Mouse (Mus musculus) adrenal gland, postnatal 25 days (tissue): ENCODE data around the gene Phyhipl. TPM values are rescaled to one million over a fixed set of nuclear protein-coding genes. Genes with fewer than 3 reads are reported as not detected.

Experiments used
- DNase-seq: peaks from one replicate; pipeline ENCODE4 v3.0.0; 2021; ENCODE audit warnings: mixed read lengths
- total RNA-seq: library from RNA; stranded (reverse); gene quantifications from 2 replicates; pipeline ENCODE4 v1.2.3, GENCODE M21; 2021

Phyhipl gene
- total RNA-seq, 1 experiment from 2014 or later, result 3.2 TPM

- no peak for DNase-seq
Measured at GRCm38 (mm10) chr10:70635261-70635660, 20.5 kb downstream of the Phyhipl start.

GRCm38 (mm10) chr10:70631142-70631541 is 24.6 kb downstream of the Phyhipl start:
- DNase-seq, result no peak

GRCm38 (mm10) chr10:70623461-70623860 is 32.3 kb downstream of the Phyhipl start:
- DNase-seq, result no peak

GRCm38 (mm10) chr10:70616377-70616776 is 39.4 kb downstream of the Phyhipl start:
- DNase-seq, result no peak

- no peak for DNase-seq
Measured at GRCm38 (mm10) chr10:70611633-70612032, 44.1 kb downstream of the Phyhipl start.

- no peak for DNase-seq
Measured at GRCm38 (mm10) chr10:70599925-70600305, 55.9 kb downstream of the Phyhipl start.

- peak; percentile 81 for DNase-seq
Measured at GRCm38 (mm10) chr10:70599126-70599924, 56.4 kb downstream of the Phyhipl start.

- peak; percentile 29 for DNase-seq
Measured at GRCm38 (mm10) chr10:70598516-70599125, 57.1 kb downstream of the Phyhipl start.

- no peak for DNase-seq
Measured at GRCm38 (mm10) chr10:70598081-70598515, 57.7 kb downstream of the Phyhipl start.

GRCm38 (mm10) chr10:70594007-70594406 is 61.8 kb downstream of the Phyhipl start:
- peak; percentile 25 for DNase-seq

GRCm38 (mm10) chr10:70586876-70587405 is 68.8 kb downstream of the Phyhipl start:
- no peak for DNase-seq

GRCm38 (mm10) chr10:70584171-70584570 is 71.6 kb downstream of the Phyhipl start:
- DNase-seq, result no peak

GRCm38 (mm10) chr10:70581556-70582211 is 74.1 kb downstream of the Phyhipl start:
- DNase-seq, result no peak

GRCm38 (mm10) chr10:70563636-70564035 is 92.1 kb downstream of the Phyhipl start:
- peak; percentile 68 for DNase-seq

- DNase-seq, result no peak
Measured at GRCm38 (mm10) chr10:70552531-70552930, 103.2 kb downstream of the Phyhipl start.

- no peak for DNase-seq
Measured at GRCm38 (mm10) chr10:70542857-70543256, 112.9 kb downstream of the Phyhipl start.

GRCm38 (mm10) chr10:70540456-70541195 is 115.1 kb downstream of the Phyhipl start:
- no peak for DNase-seq

GRCm38 (mm10) chr10:70539251-70539650 is 116.5 kb downstream of the Phyhipl start:
- DNase-seq, result no peak

- no peak for DNase-seq
Measured at GRCm38 (mm10) chr10:70537694-70538093, 118.1 kb downstream of the Phyhipl start.

GRCm38 (mm10) chr10:70535401-70535800 is 120.4 kb downstream of the Phyhipl start:
- DNase-seq, result no peak

- no peak for DNase-seq
Measured at GRCm38 (mm10) chr10:70534571-70534970, 121.2 kb downstream of the Phyhipl start.

- DNase-seq, result no peak
Measured at GRCm38 (mm10) chr10:70533986-70534385, 121.8 kb downstream of the Phyhipl start.
